Comparison of ENCODE assay signal across 27 mouse cellular contexts in genomic region chr9:21738776-21739175, GRCm38 (mm10). TPM values are rescaled to one million over a fixed set of nuclear protein-coding genes. Genes with fewer than 3 reads are reported as not detected.
DNase-seq lines count a peak whose midpoint lies in the region; ATAC-seq and TF ChIP-seq lines count a peak whose summit lies in the region.
"Had no signal": no experiment of that assay in that cellular context is flagged by ENCODE, and none has a peak within 500 bp of the region (broad histone marks: within the 10 kb centered on the region; RNA-seq: fewer than 3 reads in every experiment).

No protein-coding gene starts in this region.

- no peaks in the 10 kb centered on the region for H3K9me3 ChIP-seq in forebrain, embryonic 13.5 days (replicated peaks)
- H3K9me3 ChIP-seq in forebrain, embryonic 16.5 days (ENCODE audit: control insufficient read depth, low read length): no peaks in the 10 kb centered on the region
- H3K9me3 ChIP-seq in hindbrain, embryonic 14.5 days (ENCODE audit: control insufficient read depth, low read length): no peaks in the 10 kb centered on the region
- H3K9me3 ChIP-seq in hindbrain, embryonic 10.5 days: no peaks in the 10 kb centered on the region
- H3K9me3 ChIP-seq in liver, postnatal 0 days (ENCODE audit: low read length): no peaks in the 10 kb centered on the region
- H3K9me3 ChIP-seq in lung, postnatal 0 days (ENCODE audit: low read length): no peaks in the 10 kb centered on the region
- H3K9me3 ChIP-seq: embryonic facial prominence, embryonic 13.5 days; hindbrain, embryonic 15.5 days; kidney, embryonic 15.5 days; midbrain, embryonic 12.5 days; neural tube, embryonic 15.5 days had no signal

- ATAC-seq in forebrain, embryonic 13.5 days: 0 out of 2 replicates have a peak, but pooled peaks have one; percentile 13
- ATAC-seq in forebrain, embryonic 16.5 days: no peak
- 0 out of 2 replicates have a peak, but pooled peaks have one; percentile 27 for ATAC-seq in hindbrain, embryonic 14.5 days (ENCODE audit: low FRiP score)
- ATAC-seq in liver, postnatal 0 days: no peak
- no peak for ATAC-seq in lung, postnatal 0 days
- ATAC-seq: activated CD4-positive, CD25-positive, alpha-beta regulatory T cell, adult 4 months had no signal

- no peak overlapping the region for H3K9ac ChIP-seq in forebrain, embryonic 13.5 days
- H3K9ac ChIP-seq in forebrain, embryonic 16.5 days (replicated peaks; ENCODE audit: low read depth, low read length): no peak overlapping the region
- no peak overlapping the region for H3K9ac ChIP-seq in hindbrain, embryonic 14.5 days
- H3K9ac ChIP-seq in liver, adult 2 months (ENCODE audit: low read depth, low read length): no peak overlapping the region; the same call in 1 of the 2 replicates
- no peak overlapping the region for H3K9ac ChIP-seq in liver, postnatal 0 days (replicated peaks)
- H3K9ac ChIP-seq in lung, postnatal 0 days (replicated peaks; ENCODE audit: low read depth): no peak overlapping the region
- H3K9ac ChIP-seq: embryonic facial prominence, embryonic 13.5 days; hindbrain, embryonic 15.5 days; kidney, embryonic 15.5 days; midbrain, embryonic 12.5 days; neural tube, embryonic 15.5 days had no signal

- 75% methylated on average over 7 of the region's 7 CpGs for WGBS in forebrain, embryonic 13.5 days
- WGBS in forebrain, embryonic 16.5 days: 53% methylated on average over 7 of the region's 7 CpGs
- 78% methylated on average over 7 of the region's 7 CpGs for WGBS in hindbrain, embryonic 14.5 days
- 93% methylated on average over 7 of the region's 7 CpGs for WGBS in hindbrain, embryonic 10.5 days
- WGBS in liver, adult 2 months: 53% methylated on average over 7 of the region's 7 CpGs
- 76% methylated on average over 7 of the region's 7 CpGs for WGBS in liver, postnatal 0 days (ENCODE audit: insufficient replicate concordance)
- WGBS in lung, postnatal 0 days: 72% methylated on average over 6 of the region's 7 CpGs

- no peak for DNase-seq in hindbrain, embryonic 14.5 days (ENCODE audit: low spot score)
- no peak for DNase-seq in hindbrain, embryonic 10.5 days (ENCODE audit: low spot score)
- peak; percentile 8 for DNase-seq in liver, adult 2 months (ENCODE audit: extremely low read depth, low read depth, low spot score)
- no peak for DNase-seq in liver, postnatal 0 days
- DNase-seq in lung, postnatal 0 days (ENCODE audit: low spot score): no peak
- DNase-seq: adrenal gland, adult 8-10 months; B cell, adult 2 months; cerebellum, adult 8-10 months; embryo, embryonic 11 days; gastrocnemius, postnatal 25 days; heart, postnatal 14 days; kidney, adult 11 months; kidney, postnatal 4 days; liver; lung, adult 2 months; right cerebral cortex, adult 18-20 months; right cerebral cortex, postnatal 4 days; thymus, postnatal 14 days had no signal

- peaks cover 6% of the 10 kb centered on the region; the same call in 1 of the 2 replicates for H3K79me2 ChIP-seq in liver, adult 2 months (ENCODE audit: control insufficient read depth, insufficient read depth, low read length)

- H3K4me2 ChIP-seq in forebrain, embryonic 13.5 days: no peak overlapping the region
- H3K4me2 ChIP-seq in forebrain, embryonic 16.5 days (ENCODE audit: low read length): no peak overlapping the region
- H3K4me2 ChIP-seq in hindbrain, embryonic 14.5 days (replicated peaks): no peak overlapping the region
- H3K4me2 ChIP-seq in liver, postnatal 0 days (ENCODE audit: low read depth, low read length): no peak overlapping the region
- H3K4me2 ChIP-seq in lung, postnatal 0 days (replicated peaks; ENCODE audit: low read depth, low read length): no peak overlapping the region
- H3K4me2 ChIP-seq: embryonic facial prominence, embryonic 13.5 days; hindbrain, embryonic 15.5 days; kidney, embryonic 15.5 days; midbrain, embryonic 12.5 days; neural tube, embryonic 15.5 days had no signal

- H3K27me3 ChIP-seq in forebrain, embryonic 13.5 days: no peaks in the 10 kb centered on the region
- H3K27me3 ChIP-seq in forebrain, embryonic 16.5 days (replicated peaks; ENCODE audit: control insufficient read depth, insufficient read depth, low read length): no peaks in the 10 kb centered on the region
- no peaks in the 10 kb centered on the region for H3K27me3 ChIP-seq in hindbrain, embryonic 14.5 days (ENCODE audit: control insufficient read depth, insufficient read depth, low read length)
- no peaks in the 10 kb centered on the region for H3K27me3 ChIP-seq in hindbrain, embryonic 10.5 days (ENCODE audit: insufficient read depth, poor library complexity, severe bottlenecking)
- H3K27me3 ChIP-seq in liver, adult 2 months (ENCODE audit: control insufficient read depth, insufficient read depth, low read length): no peaks in the 10 kb centered on the region
- no peaks in the 10 kb centered on the region for H3K27me3 ChIP-seq in liver, postnatal 0 days (ENCODE audit: insufficient read depth, low read length)
- H3K27me3 ChIP-seq in lung, postnatal 0 days (replicated peaks; ENCODE audit: insufficient read depth, low read length): no peaks in the 10 kb centered on the region
- H3K27me3 ChIP-seq: embryonic facial prominence, embryonic 13.5 days; hindbrain, embryonic 15.5 days; kidney, embryonic 15.5 days; midbrain, embryonic 12.5 days; neural tube, embryonic 15.5 days had no signal

- H3K4me1 ChIP-seq in forebrain, embryonic 13.5 days: no peaks in the 10 kb centered on the region
- H3K4me1 ChIP-seq in forebrain, embryonic 16.5 days (replicated peaks; ENCODE audit: control insufficient read depth, insufficient read depth, low read length): no peaks in the 10 kb centered on the region
- no peaks in the 10 kb centered on the region for H3K4me1 ChIP-seq in hindbrain, embryonic 14.5 days (replicated peaks; ENCODE audit: control insufficient read depth, insufficient read depth, low read length)
- H3K4me1 ChIP-seq in hindbrain, embryonic 10.5 days (replicated peaks): no peaks in the 10 kb centered on the region
- peaks cover 25% of the 10 kb centered on the region for H3K4me1 ChIP-seq in liver, adult 2 months (ENCODE audit: control insufficient read depth, insufficient read depth, low read length)
- peaks cover 3% of the 10 kb centered on the region; the same call in 1 of the 2 replicates for H3K4me1 ChIP-seq in liver, postnatal 0 days (ENCODE audit: insufficient read depth)
- no peaks in the 10 kb centered on the region for H3K4me1 ChIP-seq in lung, postnatal 0 days (ENCODE audit: insufficient read depth, low read depth, low read length)
- H3K4me1 ChIP-seq: embryonic facial prominence, embryonic 13.5 days; hindbrain, embryonic 15.5 days; midbrain, embryonic 12.5 days; neural tube, embryonic 15.5 days had no signal

- no peak overlapping the region for H3K4me3 ChIP-seq in forebrain, embryonic 13.5 days
- no peak overlapping the region for H3K4me3 ChIP-seq in forebrain, embryonic 16.5 days (replicated peaks; ENCODE audit: low read length)
- no peak overlapping the region for H3K4me3 ChIP-seq in hindbrain, embryonic 14.5 days (replicated peaks; ENCODE audit: low read length)
- H3K4me3 ChIP-seq in hindbrain, embryonic 10.5 days: no peak overlapping the region
- H3K4me3 ChIP-seq in liver, adult 2 months (ENCODE audit: insufficient read depth, low read depth, low read length): no peak overlapping the region
- H3K4me3 ChIP-seq in liver, postnatal 0 days (ENCODE audit: low read depth, low read length): no peak overlapping the region
- no peak overlapping the region for H3K4me3 ChIP-seq in lung, postnatal 0 days (ENCODE audit: low read depth, low read length)
- H3K4me3 ChIP-seq: embryonic facial prominence, embryonic 13.5 days; erythroblast, embryonic 14.5 days; hindbrain, embryonic 15.5 days; kidney, embryonic 15.5 days; midbrain, embryonic 12.5 days; neural tube, embryonic 15.5 days had no signal

- H3K36me3 ChIP-seq in forebrain, embryonic 13.5 days (ENCODE audit: poor library complexity, severe bottlenecking): peaks cover 89% of the 10 kb centered on the region
- H3K36me3 ChIP-seq in forebrain, embryonic 16.5 days (ENCODE audit: control insufficient read depth, insufficient read depth): peaks cover 22% of the 10 kb centered on the region
- H3K36me3 ChIP-seq in hindbrain, embryonic 14.5 days (replicated peaks; ENCODE audit: control insufficient read depth, insufficient read depth): peaks cover 92% of the 10 kb centered on the region
- H3K36me3 ChIP-seq in hindbrain, embryonic 10.5 days: peaks cover 97% of the 10 kb centered on the region
- peaks cover 67% of the 10 kb centered on the region for H3K36me3 ChIP-seq in liver, adult 2 months (ENCODE audit: control insufficient read depth, insufficient read depth, low read length)
- peaks cover 75% of the 10 kb centered on the region for H3K36me3 ChIP-seq in liver, postnatal 0 days (replicated peaks; ENCODE audit: insufficient read depth, low read length)
- peaks cover 37% of the 10 kb centered on the region for H3K36me3 ChIP-seq in lung, postnatal 0 days (ENCODE audit: insufficient read depth, low read length)

- H3K27ac ChIP-seq in forebrain, embryonic 13.5 days: no peak overlapping the region
- H3K27ac ChIP-seq in forebrain, embryonic 16.5 days (ENCODE audit: low read length): no peak overlapping the region
- H3K27ac ChIP-seq in hindbrain, embryonic 14.5 days: no peak overlapping the region
- no peak overlapping the region for H3K27ac ChIP-seq in hindbrain, embryonic 10.5 days
- H3K27ac ChIP-seq in liver, adult 2 months (replicated peaks; ENCODE audit: insufficient read depth, low read depth, low read length): no peak overlapping the region
- no peak overlapping the region for H3K27ac ChIP-seq in liver, postnatal 0 days (ENCODE audit: low read depth)
- no peak overlapping the region for H3K27ac ChIP-seq in lung, postnatal 0 days (ENCODE audit: low read length)
- H3K27ac ChIP-seq: embryonic facial prominence, embryonic 13.5 days; hindbrain, embryonic 15.5 days; kidney, embryonic 15.5 days; midbrain, embryonic 12.5 days; neural tube, embryonic 15.5 days had no signal

- no peak for TF ChIP-seq EP300 in liver, postnatal 0 days (IDR thresholded peaks at IDR 0.05; ENCODE audit: low read depth)
- TF ChIP-seq EP300 in lung, postnatal 0 days (IDR thresholded peaks at IDR 0.05): no peak

- no peak for TF ChIP-seq POLR2A in liver, adult 2 months (IDR thresholded peaks at IDR 0.05; ENCODE audit: extremely low read depth, insufficient read depth, low read length)

- no peak for TF ChIP-seq CTCF in liver, adult 2 months (IDR thresholded peaks at IDR 0.05; ENCODE audit: low read depth, low read length)
- TF ChIP-seq CTCF in liver, postnatal 0 days (IDR thresholded peaks at IDR 0.05; ENCODE audit: low read depth): no peak
- TF ChIP-seq CTCF in lung, postnatal 0 days (IDR thresholded peaks at IDR 0.05): no peak

RNA-seq across cellular contexts. Expression of gene Ldlr, which starts 15.5 kb away (rescaled TPM):
- polyA plus RNA-seq in forebrain, embryonic 13.5 days (2015; fragmentation: Nextera tagmentation; extraction: Ambion mirVana): 21.2 and 26.3 TPM in 2 replicates
- 16.1 and 18.8 TPM in 2 replicates for polyA plus RNA-seq in forebrain, embryonic 16.5 days (2015; fragmentation: Nextera tagmentation; extraction: Ambion mirVana)
- 7.3 and 7.9 TPM in 2 replicates for polyA plus RNA-seq in hindbrain, embryonic 14.5 days (2014; fragmentation: Nextera tagmentation; extraction: Ambion mirVana)
- polyA plus RNA-seq in hindbrain, embryonic 10.5 days (2016; fragmentation: Nextera tagmentation; extraction: Ambion mirVana): 51.1 and 55.1 TPM in 2 replicates
- total RNA-seq in liver, adult 2 months (2014; rRNA removed): 61.4 and 82.8 TPM in 2 replicates
- polyA plus RNA-seq in liver, adult 2 months (2012; rRNA removed): 105 and 116 TPM in 2 replicates
- polyA plus RNA-seq in liver, postnatal 0 days (2015; fragmentation: Nextera tagmentation; extraction: Ambion mirVana): 13.2 and 13.3 TPM in 2 replicates
- polyA plus RNA-seq in lung, postnatal 0 days (2015; fragmentation: Nextera tagmentation; extraction: Ambion mirVana): 52.2 and 56.8 TPM in 2 replicates

RNA-seq across cellular contexts. Expression of gene Spc24, which starts 21.3 kb away (rescaled TPM):
- 95.6 and 95.7 TPM in 2 replicates for polyA plus RNA-seq in forebrain, embryonic 13.5 days (2015; fragmentation: Nextera tagmentation; extraction: Ambion mirVana)
- polyA plus RNA-seq in forebrain, embryonic 16.5 days (2015; fragmentation: Nextera tagmentation; extraction: Ambion mirVana): 35.1 and 42.8 TPM in 2 replicates
- polyA plus RNA-seq in hindbrain, embryonic 14.5 days (2014; fragmentation: Nextera tagmentation; extraction: Ambion mirVana): 17.7 and 18.7 TPM in 2 replicates
- polyA plus RNA-seq in hindbrain, embryonic 10.5 days (2016; fragmentation: Nextera tagmentation; extraction: Ambion mirVana): 132 and 165 TPM in 2 replicates
- 15.3 and 17.9 TPM in 2 replicates for total RNA-seq in liver, adult 2 months (2014; rRNA removed)
- polyA plus RNA-seq in liver, adult 2 months (2012; rRNA removed): 11.6 and 14.4 TPM in 2 replicates
- polyA plus RNA-seq in liver, postnatal 0 days (2015; fragmentation: Nextera tagmentation; extraction: Ambion mirVana): 38.4 and 41.4 TPM in 2 replicates
- polyA plus RNA-seq in lung, postnatal 0 days (2015; fragmentation: Nextera tagmentation; extraction: Ambion mirVana): 13.4 and 15.7 TPM in 2 replicates

RNA-seq across cellular contexts. Expression of gene Kank2, which starts 59.8 kb away (rescaled TPM):
- 2.6 and 3.1 TPM in 2 replicates for polyA plus RNA-seq in forebrain, embryonic 13.5 days (2015; fragmentation: Nextera tagmentation; extraction: Ambion mirVana)
- polyA plus RNA-seq in forebrain, embryonic 16.5 days (2015; fragmentation: Nextera tagmentation; extraction: Ambion mirVana): 3.2 and 3.7 TPM in 2 replicates
- 3.0 and 3.3 TPM in 2 replicates for polyA plus RNA-seq in hindbrain, embryonic 14.5 days (2014; fragmentation: Nextera tagmentation; extraction: Ambion mirVana)
- polyA plus RNA-seq in hindbrain, embryonic 10.5 days (2016; fragmentation: Nextera tagmentation; extraction: Ambion mirVana): 10.0 and 11.0 TPM in 2 replicates
- 12.8 and 20.7 TPM in 2 replicates for total RNA-seq in liver, adult 2 months (2014; rRNA removed)
- polyA plus RNA-seq in liver, adult 2 months (2012; rRNA removed): 27.2 and 34.5 TPM in 2 replicates
- 2.8 and 3.7 TPM in 2 replicates for polyA plus RNA-seq in liver, postnatal 0 days (2015; fragmentation: Nextera tagmentation; extraction: Ambion mirVana)
- 23.3 and 24.0 TPM in 2 replicates for polyA plus RNA-seq in lung, postnatal 0 days (2015; fragmentation: Nextera tagmentation; extraction: Ambion mirVana)
- polyA plus RNA-seq: activated CD4-positive, CD25-positive, alpha-beta regulatory T cell, adult 4 months had no signal

Comparison
In these comparisons a context has a peak if more than half of its experiments do, and no peak if none do; other contexts are left out.
1. ATAC-seq: peak in forebrain, embryonic 13.5 days (single experiment) and hindbrain, embryonic 14.5 days (single experiment); none in forebrain, embryonic 16.5 days (single experiment), liver, postnatal 0 days (single experiment) and lung, postnatal 0 days (single experiment).